In genomic region chr17:26232863-26233262, GRCm38 (mm10) we compare ENCODE assay signal across 13 mouse cellular contexts. TPM values are rescaled to one million over a fixed set of nuclear protein-coding genes. Genes with fewer than 3 reads are reported as not detected.
DNase-seq lines count a peak whose midpoint lies in the region; ATAC-seq and TF ChIP-seq lines count a peak whose summit lies in the region.
"Had no signal": no experiment of that assay in that cellular context is flagged by ENCODE, and none has a peak within 500 bp of the region (broad histone marks: within the 10 kb centered on the region; RNA-seq: fewer than 3 reads in every experiment).

No protein-coding gene starts in this region.

- WGBS in liver, embryonic 12.5 days (ENCODE audit: insufficient replicate concordance) = 58% methylated on average over 8 of the region's 8 CpGs
- WGBS in liver, embryonic 14.5 days (ENCODE audit: insufficient replicate concordance) = 60% methylated on average over 8 of the region's 8 CpGs
- WGBS in forebrain, embryonic 13.5 days = 72% methylated on average over 8 of the region's 8 CpGs

- no peak overlapping the region for H3K9ac ChIP-seq in liver, embryonic 12.5 days
- H3K9ac ChIP-seq in liver, embryonic 14.5 days (replicated peaks) = no peak overlapping the region
- no peak overlapping the region for H3K9ac ChIP-seq in forebrain, embryonic 13.5 days
- H3K9ac ChIP-seq: forebrain, embryonic 12.5 days; kidney, embryonic 15.5 days had no signal

- no peak overlapping the region for H3K4me2 ChIP-seq in liver, embryonic 12.5 days
- H3K4me2 ChIP-seq in liver, embryonic 14.5 days (ENCODE audit: low read depth) = no peak overlapping the region
- H3K4me2 ChIP-seq in forebrain, embryonic 13.5 days = no peak overlapping the region
- H3K4me2 ChIP-seq: forebrain, embryonic 12.5 days; kidney, embryonic 15.5 days had no signal

- DNase-seq in liver (peak; percentile 35), A20 (ENCODE audit: low read depth, low spot score) (peak; percentile 43)
- DNase-seq in liver, embryonic 14.5 days (ENCODE audit: low read depth in 3 of 3, low spot score in 3 of 3) = no peak
- no peak for DNase-seq in embryo, embryonic 11 days
- DNase-seq in layer of hippocampus, postnatal 10 days (ENCODE audit: low spot score in 2 of 2) = no peak
- DNase-seq: heart, adult 11 months; right cerebral cortex, adult 18-20 months had no signal

- TF ChIP-seq CTCF in E14TG2a.4 (conservative IDR thresholded peaks at IDR 0.05; ENCODE audit: low read length) = peak; percentile 68
- peak; percentile 74 for TF ChIP-seq CTCF in liver, embryonic 14.5 days (IDR thresholded peaks at IDR 0.05; ENCODE audit: low read depth)

- H3K36me3 ChIP-seq in liver, embryonic 12.5 days = 0 out of 2 replicates have a peak, but pooled peaks cover 3% of the 10 kb centered on the region
- no peaks in the 10 kb centered on the region for H3K36me3 ChIP-seq in E14TG2a.4 (ENCODE audit: insufficient read depth, low read length)
- H3K36me3 ChIP-seq in liver, embryonic 14.5 days (replicated peaks; ENCODE audit: control insufficient read depth, insufficient read depth, low read depth) = no peaks in the 10 kb centered on the region
- no peaks in the 10 kb centered on the region for H3K36me3 ChIP-seq in forebrain, embryonic 13.5 days (ENCODE audit: poor library complexity, severe bottlenecking)
- H3K36me3 ChIP-seq: forebrain, embryonic 12.5 days; kidney, embryonic 15.5 days had no signal

- H3K4me3 ChIP-seq in liver, embryonic 12.5 days = no peak overlapping the region
- H3K4me3 ChIP-seq in E14TG2a.4 (replicated peaks; ENCODE audit: low read length) = no peak overlapping the region
- H3K4me3 ChIP-seq in liver, embryonic 14.5 days (ENCODE audit: insufficient read depth in 1 of 2, low read depth in 2 of 2, low read length in 2 of 2) = no peak overlapping the region
- no peak overlapping the region for H3K4me3 ChIP-seq in forebrain, embryonic 13.5 days
- H3K4me3 ChIP-seq: forebrain, embryonic 12.5 days; kidney, embryonic 15.5 days; myocyte had no signal

- ATAC-seq in liver, embryonic 12.5 days = no peak
- ATAC-seq in liver, embryonic 14.5 days (ENCODE audit: insufficient read depth) = no peak
- no peak for ATAC-seq in forebrain, embryonic 13.5 days

- H3K27me3 ChIP-seq in liver, embryonic 12.5 days (replicated peaks) = no peaks in the 10 kb centered on the region
- H3K27me3 ChIP-seq in E14TG2a.4 (ENCODE audit: insufficient read depth, low read length) = no peaks in the 10 kb centered on the region
- no peaks in the 10 kb centered on the region for H3K27me3 ChIP-seq in liver, embryonic 14.5 days (ENCODE audit: control insufficient read depth, insufficient read depth, low read length)
- no peaks in the 10 kb centered on the region for H3K27me3 ChIP-seq in forebrain, embryonic 13.5 days
- H3K27me3 ChIP-seq: forebrain, embryonic 12.5 days; kidney, embryonic 15.5 days had no signal

- H3K27ac ChIP-seq in liver, embryonic 12.5 days = no peak overlapping the region
- no peak overlapping the region for H3K27ac ChIP-seq in liver, embryonic 14.5 days
- no peak overlapping the region for H3K27ac ChIP-seq in forebrain, embryonic 13.5 days
- H3K27ac ChIP-seq: forebrain, embryonic 12.5 days; kidney, embryonic 15.5 days had no signal

- peaks cover 23% of the 10 kb centered on the region for H3K4me1 ChIP-seq in liver, embryonic 12.5 days
- peaks cover 23% of the 10 kb centered on the region for H3K4me1 ChIP-seq in E14TG2a.4 (replicated peaks; ENCODE audit: low read depth, low read length)
- H3K4me1 ChIP-seq in liver, embryonic 14.5 days (replicated peaks; ENCODE audit: control insufficient read depth in 2 of 2, insufficient read depth in 2 of 2, low read length in 1 of 2) = peaks cover 0 to 15% of the 10 kb centered on the region in 2 experiments; a peak in 3 of 4 replicates
- peaks cover 12% of the 10 kb centered on the region; the same call in 1 of the 2 replicates for H3K4me1 ChIP-seq in forebrain, embryonic 13.5 days
- H3K4me1 ChIP-seq: kidney, embryonic 15.5 days had no signal

- TF ChIP-seq EP300 in liver, embryonic 14.5 days (IDR thresholded peaks at IDR 0.05; ENCODE audit: low read depth) = no peak

- H3K9me3 ChIP-seq in liver, embryonic 12.5 days (replicated peaks) = no peaks in the 10 kb centered on the region
- H3K9me3 ChIP-seq in E14TG2a.4 (ENCODE audit: low read length) = no peaks in the 10 kb centered on the region
- H3K9me3 ChIP-seq in liver, embryonic 14.5 days (ENCODE audit: control insufficient read depth, low read length) = no peaks in the 10 kb centered on the region
- H3K9me3 ChIP-seq in forebrain, embryonic 13.5 days (replicated peaks) = no peaks in the 10 kb centered on the region
- H3K9me3 ChIP-seq: forebrain, embryonic 12.5 days; kidney, embryonic 15.5 days had no signal

RNA-seq across cellular contexts. Expression of gene Fam234a, which starts 11.2 kb away (rescaled TPM):
- polyA plus RNA-seq in liver, embryonic 12.5 days (2016; fragmentation: Nextera tagmentation; extraction: Ambion mirVana) = 12.1 and 13.1 TPM in 2 replicates
- 5.9 and 6.6 TPM in 2 replicates for polyA plus RNA-seq in liver, embryonic 14.5 days (2012; rRNA removed)
- polyA plus RNA-seq in liver, embryonic 14.5 days (2014; fragmentation: Nextera tagmentation; extraction: Ambion mirVana) = 8.3 and 10.1 TPM in 2 replicates
- 17.5 and 21.7 TPM in 2 replicates for polyA plus RNA-seq in forebrain, embryonic 13.5 days (2015; fragmentation: Nextera tagmentation; extraction: Ambion mirVana)
- total RNA-seq in layer of hippocampus, postnatal 10 days (2021) = 10 to 100 TPM; 19.9 to 23.3 TPM

RNA-seq across cellular contexts. Expression of gene Luc7l, which starts 19.8 kb away (rescaled TPM):
- 59.4 and 62.6 TPM in 2 replicates for polyA plus RNA-seq in liver, embryonic 12.5 days (2016; fragmentation: Nextera tagmentation; extraction: Ambion mirVana)
- polyA plus RNA-seq in liver, embryonic 14.5 days (2012; rRNA removed) = 15.6 and 21.4 TPM in 2 replicates
- 26.5 and 27.9 TPM in 2 replicates for polyA plus RNA-seq in liver, embryonic 14.5 days (2014; fragmentation: Nextera tagmentation; extraction: Ambion mirVana)
- 121 and 128 TPM in 2 replicates for polyA plus RNA-seq in forebrain, embryonic 13.5 days (2015; fragmentation: Nextera tagmentation; extraction: Ambion mirVana)
- total RNA-seq in layer of hippocampus, postnatal 10 days (2021) = 10 to 100 TPM; 85.3 to 93.4 TPM

RNA-seq across cellular contexts. Expression of gene Arhgdig, which starts 25.3 kb away (rescaled TPM):
- polyA plus RNA-seq in liver, embryonic 12.5 days (2016; fragmentation: Nextera tagmentation; extraction: Ambion mirVana) = 36.1 and 36.9 TPM in 2 replicates
- 10.6 and 11.6 TPM in 2 replicates for polyA plus RNA-seq in liver, embryonic 14.5 days (2012; rRNA removed)
- polyA plus RNA-seq in liver, embryonic 14.5 days (2014; fragmentation: Nextera tagmentation; extraction: Ambion mirVana) = 15.9 and 22.8 TPM in 2 replicates
- polyA plus RNA-seq in forebrain, embryonic 13.5 days (2015; fragmentation: Nextera tagmentation; extraction: Ambion mirVana) = 10.0 and 11.4 TPM in 2 replicates
- 100 to 1,000 TPM; 199 to 205 TPM for total RNA-seq in layer of hippocampus, postnatal 10 days (2021)

RNA-seq across cellular contexts. Expression of gene Rgs11, which starts 30.1 kb away (rescaled TPM):
- 0.99 and 1.0 TPM in 2 replicates for polyA plus RNA-seq in liver, embryonic 12.5 days (2016; fragmentation: Nextera tagmentation; extraction: Ambion mirVana)
- 0.35 and 0.48 TPM in 2 replicates for polyA plus RNA-seq in liver, embryonic 14.5 days (2012; rRNA removed)
- polyA plus RNA-seq in liver, embryonic 14.5 days (2014; fragmentation: Nextera tagmentation; extraction: Ambion mirVana) = 0.10 and 0.28 TPM in 2 replicates
- polyA plus RNA-seq in forebrain, embryonic 13.5 days (2015; fragmentation: Nextera tagmentation; extraction: Ambion mirVana) = 0.72 and 1.3 TPM in 2 replicates
- 10 to 100 TPM; 63.0 to 81.1 TPM for total RNA-seq in layer of hippocampus, postnatal 10 days (2021)

RNA-seq across cellular contexts. Expression of gene Pdia2, which starts 34.0 kb away (rescaled TPM):
- polyA plus RNA-seq in liver, embryonic 12.5 days (2016; fragmentation: Nextera tagmentation; extraction: Ambion mirVana) = 96.4 and 96.5 TPM in 2 replicates
- 22.0 and 25.9 TPM in 2 replicates for polyA plus RNA-seq in liver, embryonic 14.5 days (2012; rRNA removed)
- 86.6 and 89.7 TPM in 2 replicates for polyA plus RNA-seq in liver, embryonic 14.5 days (2014; fragmentation: Nextera tagmentation; extraction: Ambion mirVana)
- not detected in 2 replicates for polyA plus RNA-seq in forebrain, embryonic 13.5 days (2015; fragmentation: Nextera tagmentation; extraction: Ambion mirVana)
- total RNA-seq in layer of hippocampus, postnatal 10 days (2021) = under 1 TPM; 0.29 to 0.89 TPM

Comparison
In these comparisons a context has a peak if more than half of its experiments do, and no peak if none do; other contexts are left out.
1. DNase-seq: peak in liver (single experiment) and A20 (single experiment); none in liver, embryonic 14.5 days (0 of 3), embryo, embryonic 11 days (single experiment) and layer of hippocampus, postnatal 10 days (0 of 2).